Mouse (Mus musculus) heart, embryonic 16.5 days (tissue): Measurements from ENCODE around the gene Msln. TPM values are rescaled to one million over a fixed set of nuclear protein-coding genes. Genes with fewer than 3 reads are reported as not detected.

ENCODE experiments used
- ATAC-seq: fragments of 200-750 bp; cut with Nextera tagmentation; replicated peaks from 2 replicates; pipeline ENCODE4 v1.8.0; 2017; ENCODE audit warnings: moderate number of reproducible peaks; ENCODE audit not compliant: insufficient read depth, low FRiP score; ENCODE audit errors: extremely low read depth
- H3K27ac ChIP-seq: fragments of 300-500 bp; sonication (generic); 2 replicates; pipeline ENCODE4 v1.5.1; 2014; ENCODE audit warnings: mild to moderate bottlenecking, low read length, control low read depth, moderate library complexity
- H3K27me3 ChIP-seq: fragments of 300-500 bp; sonication (generic); 2 replicates; pipeline ENCODE4 v1.6.1; 2014; ENCODE audit warnings: low read length, mixed read lengths; ENCODE audit not compliant: control insufficient read depth, insufficient read depth
- H3K36me3 ChIP-seq: fragments of 300-500 bp; sonication (generic); 2 replicates; pipeline ENCODE4 v1.6.1; 2014; ENCODE audit not compliant: control insufficient read depth, insufficient read depth
- H3K4me1 ChIP-seq: fragments of 300-500 bp; sonication (generic); 2 replicates; pipeline ENCODE4 v1.6.1; 2014; ENCODE audit warnings: low read length, mixed read lengths; ENCODE audit not compliant: control insufficient read depth, insufficient read depth
- H3K4me2 ChIP-seq: fragments of 300-500 bp; sonication (generic); 2 replicates; pipeline ENCODE4 v1.6.1; 2014; ENCODE audit warnings: low read depth, mild to moderate bottlenecking, control low read depth, low read length
- H3K4me3 ChIP-seq: fragments of 300-500 bp; sonication (generic); 2 replicates; pipeline ENCODE4 v1.5.1; 2014; ENCODE audit warnings: mild to moderate bottlenecking, control low read depth, low read length
- H3K9ac ChIP-seq: fragments of 300-500 bp; sonication (generic); 2 replicates; pipeline ENCODE4 v1.6.1; 2014; ENCODE audit warnings: low read length, control low read depth
- H3K9me3 ChIP-seq: fragments of 300-500 bp; sonication (generic); replicated peaks from 2 replicates; pipeline ENCODE4 v1.6.1; 2016; ENCODE audit warnings: low read length; ENCODE audit not compliant: control insufficient read depth
- whole genome bisulfite sequencing: fragments of 180-500 bp; shearing (Covaris S2); extraction: QIAGEN DNeasy Blood & Tissue Kit; methylation state at CpG from one replicate; pipeline ENCODE4 v1.1.7; 2014; 5-methylcytosine and 5-hydroxymethylcytosine counted together
- polyA plus RNA-seq: library from polyadenylated mRNA; unstranded; fragments of >200 nt; fragmentation: Nextera tagmentation; extraction: Ambion mirVana; gene quantifications from 2 replicates; pipeline ENCODE4 v1.2.1, GENCODE M21; 2015

Gene Msln
- polyA plus RNA-seq, 1 experiment from 2014 or later = 50.0 TPM

GRCm38 (mm10) chr17:25791843-25792527 lies 37.8 kb upstream of the Msln start:
- H3K9ac ChIP-seq = peak overlapping the region; percentile 91
- ATAC-seq = peak; percentile 59
- peaks cover 27% of the 10 kb centered on the region for H3K4me1 ChIP-seq
- under 1% methylated on average over 45 of the region's 45 CpGs for WGBS
- H3K27me3 ChIP-seq = no peaks in the 10 kb centered on the region
- H3K9me3 ChIP-seq = no peaks in the 10 kb centered on the region
- peak overlapping the region; percentile 95 for H3K27ac ChIP-seq
- no peaks in the 10 kb centered on the region for H3K36me3 ChIP-seq
- H3K4me2 ChIP-seq = peak overlapping the region; percentile 96
- peak overlapping the region; percentile 91 for H3K4me3 ChIP-seq

- no peaks in the 10 kb centered on the region for H3K27me3 ChIP-seq
- H3K4me3 ChIP-seq = peak overlapping the region; percentile 91
- WGBS = 28% methylated on average over 19 of the region's 19 CpGs
- H3K9me3 ChIP-seq = no peaks in the 10 kb centered on the region
- peak overlapping the region; percentile 95; the same call in 1 of the 2 replicates for H3K27ac ChIP-seq
- peaks cover 26% of the 10 kb centered on the region for H3K4me1 ChIP-seq
- no peaks in the 10 kb centered on the region for H3K36me3 ChIP-seq
- peak overlapping the region; percentile 91 for H3K9ac ChIP-seq
- no peak for ATAC-seq
- H3K4me2 ChIP-seq = peak overlapping the region; percentile 96
These were observed 37.2 kb upstream of the Msln start for GRCm38 (mm10) chr17:25791320-25791842.

- Histone ChIP-seq H3K9ac (no peak overlapping the region), H3K27ac (no peak overlapping the region)
- 88% methylated on average over 9 of the region's 9 CpGs for WGBS
These were observed 32.8 kb upstream of the Msln start for GRCm38 (mm10) chr17:25786781-25787504.

GRCm38 (mm10) chr17:25786280-25786679 lies 32.1 kb upstream of the Msln start, which contains the start of gene Ccdc78:
Gene Ccdc78, plus strand, starts transcription at chr17:25786580.
- H3K27ac ChIP-seq = peak within 1 kb of the TSS; percentile 94
- WGBS = 66% methylated on average over 3 of the region's 3 CpGs

More at GRCm38 (mm10) chr17:25786781-25787504, 32.8 kb upstream of the Msln start:
- Histone ChIP-seq H3K4me1 (peaks cover 31% of the 10 kb centered on the region), H3K9me3 (no peaks in the 10 kb centered on the region), H3K4me2 (no peak overlapping the region), H3K4me3 (no peak overlapping the region), H3K27me3 (no peaks in the 10 kb centered on the region), H3K36me3 (peaks cover 8% of the 10 kb centered on the region)
- no peak for ATAC-seq

GRCm38 (mm10) chr17:25785281-25785745 lies 31.1 kb upstream of the Msln start, which contains the start of gene Haghl:
Gene Haghl, minus strand, starts transcription at chr17:25785673.
- peak; percentile 88 for ATAC-seq
- Histone ChIP-seq H3K4me2 (peak within 1 kb of the TSS; percentile 84), H3K9ac (peak within 1 kb of the TSS; percentile 77), H3K27ac (peak within 1 kb of the TSS; percentile 94), H3K36me3 (peaks cover 16% of the 10 kb centered on the region), H3K27me3 (no peaks in the 10 kb centered on the region), H3K4me3 (peak within 1 kb of the TSS; percentile 85), H3K4me1 (peaks cover 22% of the 10 kb centered on the region), H3K9me3 (no peaks in the 10 kb centered on the region)
- WGBS = under 1% methylated on average over 23 of the region's 23 CpGs

More at GRCm38 (mm10) chr17:25786280-25786679, 32.1 kb upstream of the Msln start, which contains the start of gene Ccdc78:
- ATAC-seq = no peak
- peak within 1 kb of the TSS; percentile 85 for H3K4me3 ChIP-seq
- no peaks in the 10 kb centered on the region for H3K9me3 ChIP-seq
- H3K4me2 ChIP-seq = peak within 1 kb of the TSS; percentile 84
- peaks cover 13% of the 10 kb centered on the region for H3K36me3 ChIP-seq
- peaks cover 27% of the 10 kb centered on the region for H3K4me1 ChIP-seq
- peak within 1 kb of the TSS; percentile 77 for H3K9ac ChIP-seq
- no peaks in the 10 kb centered on the region for H3K27me3 ChIP-seq

GRCm38 (mm10) chr17:25783861-25784574 lies 29.8 kb upstream of the Msln start:
- Histone ChIP-seq H3K36me3 (peaks cover 23% of the 10 kb centered on the region), H3K9ac (peak overlapping the region; percentile 77), H3K4me1 (peaks cover 22% of the 10 kb centered on the region), H3K4me3 (peak overlapping the region; percentile 85), H3K27ac (no peak overlapping the region; the same call in 1 of the 2 replicates), H3K27me3 (no peaks in the 10 kb centered on the region), H3K4me2 (peak overlapping the region; percentile 84), H3K9me3 (no peaks in the 10 kb centered on the region)
- WGBS = 78% methylated on average over 15 of the region's 15 CpGs
- no peak for ATAC-seq

GRCm38 (mm10) chr17:25783086-25783485 lies 28.9 kb upstream of the Msln start:
- Histone ChIP-seq H3K4me3 (no peak overlapping the region), H3K27me3 (no peaks in the 10 kb centered on the region), H3K4me1 (peaks cover 22% of the 10 kb centered on the region), H3K9ac (0 out of 2 replicates have a peak overlapping the region, but pooled peaks have one; percentile 4), H3K9me3 (no peaks in the 10 kb centered on the region), H3K36me3 (peaks cover 30% of the 10 kb centered on the region), H3K4me2 (no peak overlapping the region), H3K27ac (peak overlapping the region; percentile 70)
- no peak; the same call in 1 of the 2 replicates for ATAC-seq
- WGBS = 54% methylated on average over 7 of the region's 7 CpGs

- no peak overlapping the region for H3K27ac ChIP-seq
- peaks cover 37% of the 10 kb centered on the region for H3K36me3 ChIP-seq
- peaks cover 22% of the 10 kb centered on the region for H3K4me1 ChIP-seq
- H3K27me3 ChIP-seq = no peaks in the 10 kb centered on the region
- H3K9ac ChIP-seq = no peak overlapping the region
- 75% methylated on average over 6 of the region's 6 CpGs for WGBS
- no peak overlapping the region for H3K4me3 ChIP-seq
- H3K4me2 ChIP-seq = no peak overlapping the region
- no peaks in the 10 kb centered on the region for H3K9me3 ChIP-seq
- no peak for ATAC-seq
These were observed 27.2 kb upstream of the Msln start for GRCm38 (mm10) chr17:25781339-25781738.
